Comparison of ENCODE assay signal across 8 mouse cellular contexts in the genomic region with DNA sequence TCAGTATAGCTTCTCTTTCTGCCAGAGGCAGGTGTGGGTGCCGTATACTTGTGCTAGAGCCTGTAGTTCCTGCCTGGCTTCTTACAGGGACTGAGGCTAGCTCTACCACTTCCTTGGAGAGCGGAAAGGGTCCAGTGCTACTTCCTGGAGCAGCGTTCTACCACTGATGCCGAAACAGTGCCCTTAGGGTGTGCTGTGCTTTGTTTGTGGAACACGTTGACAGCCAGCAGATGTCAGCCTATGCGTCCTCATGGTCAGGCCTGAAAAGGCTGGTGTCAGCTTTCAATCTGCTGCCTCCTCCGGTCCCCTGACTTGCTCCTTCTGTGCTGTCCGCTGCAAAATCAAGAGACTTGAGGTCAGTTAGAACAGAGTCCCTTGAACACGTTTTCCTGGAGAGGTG. TPM values are rescaled to one million over a fixed set of nuclear protein-coding genes. Genes with fewer than 3 reads are reported as not detected.
DNase-seq lines count a peak whose midpoint lies in the region; ATAC-seq and TF ChIP-seq lines count a peak whose summit lies in the region.

No protein-coding gene starts in this region.

- no peaks in the 10 kb centered on the region for H3K36me3 ChIP-seq in hindbrain, embryonic 14.5 days (replicated peaks; ENCODE audit: control insufficient read depth, insufficient read depth)

- DNase-seq in layer of hippocampus, adult 2 months (ENCODE audit: low spot score in 2 of 2), result no peak
- no peak for DNase-seq in layer of hippocampus, adult 9-11 months
- DNase-seq in hindbrain, embryonic 14.5 days (ENCODE audit: low spot score), result no peak
- peak; percentile 48 for DNase-seq in lung, postnatal 25 days (ENCODE audit: low spot score)
- no peak for DNase-seq in layer of hippocampus, postnatal 36 days
- DNase-seq in urinary bladder, postnatal 10 days (ENCODE audit: low spot score), result no peak

- H3K4me1 ChIP-seq in embryonic fibroblast, embryonic 13.5 days (ENCODE audit: control insufficient read depth, insufficient read depth, low read length), result peaks cover 18% of the 10 kb centered on the region
- H3K4me1 ChIP-seq in hindbrain, embryonic 14.5 days (replicated peaks; ENCODE audit: control insufficient read depth, insufficient read depth, low read length), result peaks cover 21% of the 10 kb centered on the region

- no peak overlapping the region for H3K4me2 ChIP-seq in hindbrain, embryonic 14.5 days (replicated peaks)

- TF ChIP-seq CTCF in layer of hippocampus, adult 2 months (conservative IDR thresholded peaks at IDR 0.05), result peak; percentile 44
- peak; percentile 66; the same call in 1 of the 2 replicates for TF ChIP-seq CTCF in embryonic fibroblast, embryonic 13.5 days (IDR thresholded peaks at IDR 0.05; ENCODE audit: borderline replicate concordance, insufficient read depth, low read length)

- no peak for TF ChIP-seq POLR2A in embryonic fibroblast, embryonic 13.5 days (IDR thresholded peaks at IDR 0.05; ENCODE audit: low read depth, low read length)

- H3K9me3 ChIP-seq in hindbrain, embryonic 14.5 days (ENCODE audit: control insufficient read depth, low read length), result no peaks in the 10 kb centered on the region

- H3K27me3 ChIP-seq in hindbrain, embryonic 14.5 days (ENCODE audit: control insufficient read depth, insufficient read depth, low read length), result no peaks in the 10 kb centered on the region

- 0 out of 2 replicates have a peak overlapping the region, but pooled peaks have one; percentile 3 for H3K9ac ChIP-seq in hindbrain, embryonic 14.5 days

- H3K27ac ChIP-seq in layer of hippocampus, adult 2 months, result peak overlapping the region; percentile 83
- peak overlapping the region; percentile 88; the same call in 1 of the 2 replicates for H3K27ac ChIP-seq in embryonic fibroblast, embryonic 13.5 days (ENCODE audit: insufficient read depth, low read length)
- H3K27ac ChIP-seq in hindbrain, embryonic 14.5 days, result no peak overlapping the region

- no peak overlapping the region for H3K4me3 ChIP-seq in layer of hippocampus, adult 2 months
- H3K4me3 ChIP-seq in embryonic fibroblast, embryonic 13.5 days (ENCODE audit: insufficient read depth, low read length), result no peak overlapping the region
- no peak overlapping the region for H3K4me3 ChIP-seq in hindbrain, embryonic 14.5 days (replicated peaks; ENCODE audit: low read length)

- WGBS in hindbrain, embryonic 14.5 days, result 22% methylated on average over 9 of the region's 9 CpGs

- ATAC-seq in hindbrain, embryonic 14.5 days (ENCODE audit: low FRiP score), result peak; percentile 22; the same call in 1 of the 2 replicates
- no peak for ATAC-seq in megakaryocyte, adult 5-6 weeks (ENCODE audit: poor library complexity, severe bottlenecking)

RNA-seq across cellular contexts. Expression of a gene that starts 52.2 kb away (rescaled TPM):
- total RNA-seq in layer of hippocampus, adult 2 months (2021), result 10 to 100 TPM; 22.6 to 23.7 TPM
- polyA plus RNA-seq in embryonic fibroblast, embryonic 13.5 days (2011; ENCODE audit: insufficient read length, low read depth, missing spikeins), result 15.1 and 18.5 TPM in 2 replicates
- 14.0 and 16.6 TPM in 2 replicates for polyA plus RNA-seq in hindbrain, embryonic 14.5 days (2014; fragmentation: Nextera tagmentation; extraction: Ambion mirVana)
- total RNA-seq in megakaryocyte, adult 5-6 weeks (2015), result 11.6 and 14.3 TPM in 2 replicates
- total RNA-seq in megakaryocyte, adult 5-6 weeks (2017), result 21.3 and 31.0 TPM in 2 replicates
- total RNA-seq in layer of hippocampus, postnatal 36 days (2021), result 10 to 100 TPM; 21.9 to 23.9 TPM
